Mouse (Mus musculus): ENCODE results near the gene Zfyve19. TPM values are rescaled to one million over a fixed set of nuclear protein-coding genes. Genes with fewer than 3 reads are reported as not detected.
A peak's percentile ranks its signal among the peaks of the same experiment; 100 is the strongest.

The Zfyve19 gene
- 52.5 and 56.7 TPM in 2 replicates for polyA plus RNA-seq (2016; fragmentation: Nextera tagmentation; extraction: Ambion mirVana)

GRCm38 (mm10) chr2:119208344-119209175 is at the start of gene Zfyve19, which contains the start of gene Dnajc17:
Gene Zfyve19, plus strand, starts transcription at chr2:119208617.
Gene Dnajc17, minus strand, starts transcription at chr2:119208795.
- under 1% methylated on average over 51 of the region's 51 CpGs for WGBS
- ATAC-seq (ENCODE audit: insufficient number of reproducible peaks, insufficient read depth, low FRiP score, low TSS enrichment, low read depth) = peak; percentile 98
- Histone ChIP-seq H3K4me1 (replicated peaks) (peaks cover 15% of the 10 kb centered on the region), H3K4me3 (replicated peaks) (peak within 1 kb of the TSS; percentile 73), H3K36me3 (peaks cover 32% of the 10 kb centered on the region), H3K9ac (replicated peaks) (peak within 1 kb of the TSS; percentile 75), H3K9me3 (no peaks in the 10 kb centered on the region), H3K27ac (peak within 1 kb of the TSS; percentile 91), H3K27me3 (no peaks in the 10 kb centered on the region), H3K4me2 (peak within 1 kb of the TSS; percentile 73)

DNA sequence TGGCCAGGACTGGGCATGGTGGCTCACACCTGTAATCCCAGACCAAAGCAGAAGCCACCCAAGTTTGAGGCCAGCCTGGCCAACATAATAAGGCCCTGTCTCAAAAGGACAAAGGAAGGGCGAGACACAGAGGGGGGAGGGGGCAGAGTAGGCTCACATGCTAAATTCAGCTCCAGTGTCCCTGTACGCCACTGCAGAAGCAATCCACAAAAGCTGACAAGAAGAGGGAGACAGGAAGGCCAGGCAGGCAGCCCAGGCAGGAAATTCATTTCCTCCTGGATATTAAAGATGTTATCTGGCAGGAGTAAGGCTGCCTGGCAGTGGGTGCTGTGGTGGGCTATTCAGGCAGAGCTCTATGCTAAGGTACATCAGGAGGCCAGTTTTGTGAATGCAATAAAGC is 47.2 kb upstream of the Zfyve19 start:
- Histone ChIP-seq H3K4me2 (no peak overlapping the region), H3K4me1 (replicated peaks) (peaks cover 5% of the 10 kb centered on the region; the same call in 1 of the 2 replicates), H3K4me3 (replicated peaks) (no peak overlapping the region), H3K36me3 (no peaks in the 10 kb centered on the region), H3K9me3 (no peaks in the 10 kb centered on the region), H3K9ac (replicated peaks) (no peak overlapping the region), H3K27me3 (peaks cover 23% of the 10 kb centered on the region), H3K27ac (no peak overlapping the region)
- no peak for ATAC-seq (ENCODE audit: insufficient number of reproducible peaks, insufficient read depth, low FRiP score, low TSS enrichment, low read depth)
- 46% methylated on average over 2 of the region's 2 CpGs for WGBS

DNA sequence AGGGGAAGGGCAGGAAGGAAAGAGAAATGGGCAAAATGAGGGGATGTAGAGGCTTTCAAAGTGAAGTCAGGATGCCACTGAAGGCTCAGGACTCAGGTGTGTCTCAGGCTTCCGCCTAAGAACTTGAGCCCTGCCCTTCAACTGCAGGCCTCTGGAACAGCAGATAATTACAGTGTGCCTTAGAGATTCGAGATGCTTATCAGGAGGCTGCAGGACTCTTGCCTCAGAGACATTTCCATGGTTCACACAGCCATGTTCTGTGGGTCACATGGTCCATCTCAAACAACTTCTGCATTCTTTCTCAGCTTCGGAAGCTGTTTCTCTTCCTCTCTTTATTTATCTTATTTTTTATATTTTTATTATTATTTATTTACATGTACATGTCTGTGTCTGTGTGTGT is 45.3 kb upstream of the Zfyve19 start:
- 60% methylated on average over 3 of the region's 3 CpGs for WGBS
- Histone ChIP-seq H3K27ac (no peak overlapping the region), H3K36me3 (no peaks in the 10 kb centered on the region)

GRCm38 (mm10) chr2:119163999-119164398 is 44.4 kb upstream of the Zfyve19 start:
- no peak overlapping the region for H3K4me2 ChIP-seq
- no peaks in the 10 kb centered on the region for H3K36me3 ChIP-seq
- H3K27ac ChIP-seq = no peak overlapping the region
- peaks cover 17% of the 10 kb centered on the region for H3K4me1 ChIP-seq (replicated peaks)
- no peak for ATAC-seq (ENCODE audit: insufficient number of reproducible peaks, insufficient read depth, low FRiP score, low TSS enrichment, low read depth)
- 83% methylated on average over 4 of the region's 4 CpGs for WGBS
- peaks cover 49% of the 10 kb centered on the region for H3K27me3 ChIP-seq
- no peak overlapping the region for H3K4me3 ChIP-seq (replicated peaks)
- no peak overlapping the region for H3K9ac ChIP-seq (replicated peaks)
- no peaks in the 10 kb centered on the region for H3K9me3 ChIP-seq

More for the DNA sequence above, 45.3 kb upstream of the Zfyve19 start:
- no peak overlapping the region for H3K4me3 ChIP-seq (replicated peaks)
- peaks cover 17% of the 10 kb centered on the region for H3K4me1 ChIP-seq (replicated peaks)
- H3K9ac ChIP-seq (replicated peaks) = no peak overlapping the region
- H3K9me3 ChIP-seq = no peaks in the 10 kb centered on the region
- H3K4me2 ChIP-seq = no peak overlapping the region
- H3K27me3 ChIP-seq = peaks cover 42% of the 10 kb centered on the region
- ATAC-seq (ENCODE audit: insufficient number of reproducible peaks, insufficient read depth, low FRiP score, low TSS enrichment, low read depth) = no peak

DNA sequence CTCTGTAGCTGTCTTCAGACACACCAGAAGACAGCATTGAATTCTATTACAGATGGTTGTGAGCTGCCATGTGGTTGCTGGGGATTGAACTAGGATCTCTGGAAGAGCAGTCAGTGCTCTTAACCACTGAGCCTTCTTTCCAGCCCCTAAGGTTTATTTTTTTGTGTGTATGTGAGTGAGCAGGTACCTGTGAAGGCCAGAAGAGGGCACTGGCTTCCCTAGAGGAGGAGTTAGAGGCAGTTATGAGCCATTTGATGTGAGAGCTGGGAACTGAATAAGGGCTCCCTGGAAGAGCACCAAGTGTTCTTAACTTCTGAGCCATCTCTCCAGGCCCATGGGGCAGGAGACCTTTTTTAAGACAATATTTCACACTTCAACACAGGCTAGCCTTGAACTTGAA is 43.0 kb upstream of the Zfyve19 start:
- no peak for ATAC-seq (ENCODE audit: insufficient number of reproducible peaks, insufficient read depth, low FRiP score, low TSS enrichment, low read depth)
- no peaks in the 10 kb centered on the region for H3K9me3 ChIP-seq
- H3K27ac ChIP-seq = no peak overlapping the region
- H3K4me1 ChIP-seq (replicated peaks) = peaks cover 17% of the 10 kb centered on the region
- no peaks in the 10 kb centered on the region for H3K36me3 ChIP-seq
- no peak overlapping the region for H3K4me3 ChIP-seq (replicated peaks)
- no peak overlapping the region for H3K4me2 ChIP-seq
- no peak overlapping the region for H3K9ac ChIP-seq (replicated peaks)
- H3K27me3 ChIP-seq = peaks cover 57% of the 10 kb centered on the region

DNA sequence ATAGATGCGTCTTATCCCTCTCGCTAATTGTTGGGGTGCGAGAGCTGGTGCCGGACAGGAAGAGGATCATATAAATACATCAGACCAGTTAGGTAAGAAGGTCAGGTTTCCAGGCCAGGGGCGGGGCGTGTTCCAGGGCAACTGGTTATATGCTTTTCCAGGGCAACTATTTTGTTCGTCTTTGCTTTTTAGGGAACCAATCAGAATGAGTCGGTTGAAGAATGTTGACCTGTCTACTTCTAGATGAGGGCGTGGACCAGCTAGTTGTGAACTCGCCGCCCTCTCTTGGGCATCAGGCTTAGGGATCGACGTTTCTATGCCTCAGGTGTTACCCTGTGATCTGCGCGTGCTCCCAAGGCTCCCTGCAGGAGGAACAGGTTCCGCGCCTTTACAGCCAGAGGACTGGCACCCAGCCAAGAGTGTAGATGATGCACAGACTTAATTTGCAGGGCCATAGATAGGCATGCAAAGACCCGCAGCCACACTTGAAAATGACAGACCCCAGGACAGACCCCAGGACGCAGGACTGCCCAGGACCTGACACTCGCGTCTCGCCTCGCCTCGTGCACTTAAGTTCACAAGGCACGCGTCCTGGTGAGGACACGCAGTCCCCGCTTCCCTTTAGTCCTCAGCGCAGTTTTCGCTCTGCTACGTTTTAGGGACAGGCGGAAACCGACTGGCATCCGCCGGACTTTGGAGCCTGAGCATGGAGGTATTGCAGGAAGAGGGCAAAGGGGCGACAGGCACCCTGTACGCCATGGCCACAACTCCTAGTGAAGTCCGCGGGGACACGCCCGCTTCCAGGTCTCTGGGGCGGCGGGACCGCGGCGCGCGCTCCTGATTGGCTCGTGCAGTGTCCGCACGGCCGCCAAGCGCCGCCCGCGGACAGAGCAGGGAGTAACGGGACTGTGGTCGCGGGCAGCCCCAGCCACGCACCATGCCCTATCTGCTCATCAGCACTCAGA is 41.2 kb upstream of the Zfyve19 start, which contains the start of gene Gchfr:
Gene Gchfr, plus strand, starts transcription at position 873 of the 965 bp plus-strand sequence.
- H3K27ac ChIP-seq = no peak within 1 kb of the TSS

DNA sequence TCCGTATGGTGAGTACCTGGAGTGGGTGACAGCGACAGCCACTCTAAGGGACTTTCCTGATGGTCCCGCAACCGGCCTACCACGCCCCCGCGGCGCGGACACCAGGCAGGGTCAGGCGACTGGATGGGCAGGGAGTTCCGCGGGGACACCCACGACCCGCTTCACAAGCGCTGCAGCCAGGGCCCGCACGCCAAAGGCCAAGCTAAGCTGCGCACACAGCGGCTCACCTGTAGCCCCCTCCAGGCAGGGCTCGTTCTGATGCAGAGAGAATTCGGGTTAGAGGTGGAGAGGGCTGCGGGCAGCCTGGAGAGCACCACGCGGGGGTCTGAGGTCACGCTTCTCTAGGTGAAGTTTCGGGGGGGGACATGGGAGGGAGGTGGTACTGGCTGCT is 40.6 kb upstream of the Zfyve19 start:
- H3K27ac ChIP-seq = no peak overlapping the region
- 3% methylated on average over 26 of the region's 26 CpGs for WGBS

More for the DNA sequence above, 41.2 kb upstream of the Zfyve19 start, which contains the start of gene Gchfr:
- peak; percentile 67; the same call in 1 of the 2 replicates for ATAC-seq (ENCODE audit: insufficient number of reproducible peaks, insufficient read depth, low FRiP score, low TSS enrichment, low read depth)
- H3K9ac ChIP-seq (replicated peaks) = peak within 1 kb of the TSS; percentile 51
- H3K9me3 ChIP-seq = no peaks in the 10 kb centered on the region
- under 1% methylated on average over 60 of the region's 60 CpGs for WGBS
- H3K4me2 ChIP-seq = peak within 1 kb of the TSS; percentile 98
- H3K4me1 ChIP-seq (replicated peaks) = peaks cover 21% of the 10 kb centered on the region
- H3K4me3 ChIP-seq (replicated peaks) = peak within 1 kb of the TSS; percentile 55
- H3K36me3 ChIP-seq = no peaks in the 10 kb centered on the region
- H3K27me3 ChIP-seq = peaks cover 57% of the 10 kb centered on the region

GRCm38 (mm10) chr2:119170282-119170681 is 38.1 kb upstream of the Zfyve19 start:
- Histone ChIP-seq H3K27ac (no peak overlapping the region), H3K27me3 (peaks cover 43% of the 10 kb centered on the region), H3K36me3 (peaks cover 8% of the 10 kb centered on the region), H3K9ac (replicated peaks) (no peak overlapping the region), H3K4me1 (replicated peaks) (peaks cover 48% of the 10 kb centered on the region), H3K9me3 (no peaks in the 10 kb centered on the region), H3K4me2 (no peak overlapping the region), H3K4me3 (replicated peaks) (no peak overlapping the region)
- ATAC-seq (ENCODE audit: insufficient number of reproducible peaks, insufficient read depth, low FRiP score, low TSS enrichment, low read depth) = no peak
- WGBS = 87% methylated on average over 2 of the region's 2 CpGs

More for the DNA sequence above, 40.6 kb upstream of the Zfyve19 start:
- Histone ChIP-seq H3K27me3 (peaks cover 57% of the 10 kb centered on the region), H3K9me3 (no peaks in the 10 kb centered on the region), H3K4me3 (replicated peaks) (peak overlapping the region; percentile 55), H3K9ac (replicated peaks) (peak overlapping the region; percentile 51), H3K4me1 (replicated peaks) (peaks cover 27% of the 10 kb centered on the region), H3K36me3 (peaks cover 3% of the 10 kb centered on the region; the same call in 1 of the 2 replicates), H3K4me2 (peak overlapping the region; percentile 98)
- no peak; the same call in 1 of the 2 replicates for ATAC-seq (ENCODE audit: insufficient number of reproducible peaks, insufficient read depth, low FRiP score, low TSS enrichment, low read depth)

DNA sequence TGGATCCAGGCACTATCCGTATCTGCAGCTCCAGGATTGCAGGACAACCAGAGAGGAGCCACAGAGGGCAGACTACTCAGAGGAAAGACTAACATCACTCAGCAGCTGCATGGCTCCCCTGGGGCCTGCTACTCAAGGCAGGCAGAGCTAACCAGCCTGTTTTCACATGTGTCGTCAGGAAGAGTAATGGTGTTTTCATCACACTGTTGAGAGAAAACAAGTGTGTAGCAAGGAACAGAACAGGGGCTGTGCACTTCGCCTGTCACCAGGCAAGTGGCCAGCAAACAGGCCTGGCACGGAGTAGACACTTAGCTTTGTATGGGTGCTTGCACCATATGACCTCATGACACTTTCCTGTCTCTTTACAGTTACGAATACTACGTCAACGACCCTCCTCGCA is 36.8 kb upstream of the Zfyve19 start:
- no peak for ATAC-seq (ENCODE audit: insufficient number of reproducible peaks, insufficient read depth, low FRiP score, low TSS enrichment, low read depth)
- Histone ChIP-seq H3K9me3 (no peaks in the 10 kb centered on the region), H3K36me3 (peaks cover 15% of the 10 kb centered on the region), H3K9ac (replicated peaks) (no peak overlapping the region), H3K4me1 (replicated peaks) (peaks cover 47% of the 10 kb centered on the region), H3K4me3 (replicated peaks) (no peak overlapping the region), H3K27me3 (peaks cover 30% of the 10 kb centered on the region), H3K4me2 (no peak overlapping the region), H3K27ac (0 out of 2 replicates have a peak overlapping the region, but pooled peaks have one; percentile 50)
- WGBS = 74% methylated on average over 8 of the region's 8 CpGs

DNA sequence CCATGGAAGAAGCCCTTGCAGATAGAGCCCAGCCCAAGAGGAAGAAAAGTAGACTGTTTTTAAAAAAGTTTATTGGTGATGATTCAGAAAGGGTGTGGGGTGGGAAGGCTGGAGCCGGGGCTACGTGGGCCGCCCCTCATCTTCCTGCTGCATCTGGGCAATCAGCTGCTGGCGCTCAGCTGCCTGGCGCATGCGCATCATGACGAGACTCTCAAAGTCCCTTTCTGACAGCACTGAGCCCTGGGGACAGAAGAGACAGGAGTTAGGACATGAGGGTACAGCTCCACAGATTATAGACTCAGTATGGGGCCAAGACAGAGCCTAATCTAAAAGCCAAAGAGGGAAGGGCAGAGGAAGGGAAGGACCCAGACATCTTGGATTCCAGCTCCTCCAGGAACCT is 36.0 kb upstream of the Zfyve19 start:
- peaks cover 22% of the 10 kb centered on the region for H3K27me3 ChIP-seq
- H3K4me2 ChIP-seq = no peak overlapping the region
- H3K9ac ChIP-seq (replicated peaks) = peak overlapping the region; percentile 34
- 91% methylated on average over 7 of the region's 7 CpGs for WGBS
- H3K9me3 ChIP-seq = no peaks in the 10 kb centered on the region
- no peak overlapping the region for H3K27ac ChIP-seq
- peaks cover 39% of the 10 kb centered on the region for H3K4me1 ChIP-seq (replicated peaks)
- ATAC-seq (ENCODE audit: insufficient number of reproducible peaks, insufficient read depth, low FRiP score, low TSS enrichment, low read depth) = no peak
- H3K4me3 ChIP-seq (replicated peaks) = no peak overlapping the region
- peaks cover 22% of the 10 kb centered on the region for H3K36me3 ChIP-seq
